9 mouse cellular contexts compared by ENCODE assay signal in genomic region chr14:11874960-11875889, GRCm38 (mm10).
DNase-seq lines count a peak whose midpoint lies in the region; ATAC-seq and TF ChIP-seq lines count a peak whose summit lies in the region.
"Had no signal": no experiment of that assay in that cellular context is flagged by ENCODE, and none has a peak within 500 bp of the region (broad histone marks: within the 10 kb centered on the region; RNA-seq: fewer than 3 reads in every experiment).

No protein-coding gene starts in this region.

- no peaks in the 10 kb centered on the region for H3K27me3 ChIP-seq in lung, embryonic 14.5 days (ENCODE audit: insufficient read depth, low read length)

- H3K36me3 ChIP-seq in lung, embryonic 14.5 days (ENCODE audit: insufficient read depth): no peaks in the 10 kb centered on the region

- no peaks in the 10 kb centered on the region for H3K4me1 ChIP-seq in lung, embryonic 14.5 days (ENCODE audit: insufficient read depth)

- H3K9me3 ChIP-seq in lung, embryonic 14.5 days (ENCODE audit: low read depth, low read length): no peaks in the 10 kb centered on the region

- no peak overlapping the region for H3K4me3 ChIP-seq in lung, embryonic 14.5 days (ENCODE audit: low read depth, low read length)

- TF ChIP-seq CTCF in lung, embryonic 14.5 days (IDR thresholded peaks at IDR 0.05; ENCODE audit: low read depth): no peak

- no peak overlapping the region for H3K4me2 ChIP-seq in lung, embryonic 14.5 days

- H3K9ac ChIP-seq in lung, embryonic 14.5 days: no peak overlapping the region

- no peak overlapping the region for H3K27ac ChIP-seq in lung, embryonic 14.5 days (ENCODE audit: low read depth)

- WGBS in lung, embryonic 14.5 days: 75% methylated on average over 11 of the region's 11 CpGs

- DNase-seq in cerebellum, postnatal 14 days: peak; percentile 33 to 46
- DNase-seq in cerebellum, adult 11 months: no peak
- peak; percentile 45 for DNase-seq in lung, embryonic 14.5 days
- no peak for DNase-seq in lung, postnatal 14 days
- peak; percentile 57 to 83 for DNase-seq in left cerebral cortex, postnatal 14 days (ENCODE audit: low spot score in 2 of 2)
- DNase-seq in right cerebral cortex, postnatal 36 days (ENCODE audit: low spot score in 2 of 2): peak; percentile 47 to 65
- DNase-seq: lung, adult 18-20 months had no signal

- intact Hi-C loops in left cerebral cortex, postnatal 14 days (cut with DNase I): no loop called here

- no peak for ATAC-seq in lung, embryonic 14.5 days (ENCODE audit: insufficient read depth)
- no peak for ATAC-seq in CD4-positive, CD25-positive, alpha-beta regulatory T cell, adult 4 months
- ATAC-seq in activated CD4-positive, CD25-positive, alpha-beta regulatory T cell, adult 4 months: no peak

Comparison
In these comparisons a context has a peak if more than half of its experiments do, and no peak if none do; other contexts are left out.
1. DNase-seq: peak in cerebellum, postnatal 14 days (2 of 2), lung, embryonic 14.5 days (single experiment), left cerebral cortex, postnatal 14 days (2 of 2) and right cerebral cortex, postnatal 36 days (2 of 2); none in cerebellum, adult 11 months (single experiment) and lung, postnatal 14 days (single experiment).